Mouse (Mus musculus): ENCODE results near the gene Wwc2. TPM values are rescaled to one million over a fixed set of nuclear protein-coding genes. Genes with fewer than 3 reads are reported as not detected.

Wwc2 gene
- total RNA-seq, 2 experiments from 2014 or later = 26.0 TPM

- intact Hi-C loops (cut with DNase I) = no loop called here
- no peak for DNase-seq (ENCODE audit: low spot score in 2 of 2)
Measured at GRCm38 (mm10) chr8:47878516-47878915, 112.2 kb downstream of the Wwc2 start.

GRCm38 (mm10) chr8:47875865-47876264, 114.9 kb downstream of the Wwc2 start:
- intact Hi-C loops (cut with DNase I) = no loop called here
- no peak for DNase-seq (ENCODE audit: low spot score in 2 of 2)

GRCm38 (mm10) chr8:47874497-47875178, 116.1 kb downstream of the Wwc2 start:
- DNase-seq (ENCODE audit: low spot score in 2 of 2) = no peak
- intact Hi-C loops (cut with DNase I) = loop anchor here (5.0 kb wide), 1 partner anchor 68 kb away; no protein-coding TSS in a partner anchor

- peak; percentile 48 to 61 for DNase-seq (ENCODE audit: low spot score in 2 of 2)
- intact Hi-C loops (cut with DNase I) = loop anchor here (5.0 kb wide), 1 partner anchor 70 kb away; no protein-coding TSS in a partner anchor
Measured at GRCm38 (mm10) chr8:47872361-47873107, 118.2 kb downstream of the Wwc2 start.

GRCm38 (mm10) chr8:47867067-47867466, 123.7 kb downstream of the Wwc2 start:
- DNase-seq (ENCODE audit: low spot score in 2 of 2) = peak; percentile 86 to 89
- intact Hi-C loops (cut with DNase I) = loop anchor here (1.0 kb wide), 1 partner anchor 149 kb away; no protein-coding TSS in a partner anchor

GRCm38 (mm10) chr8:47866568-47866967, 124.2 kb downstream of the Wwc2 start:
- DNase-seq (ENCODE audit: low spot score in 2 of 2) = no peak
- intact Hi-C loops (cut with DNase I) = no loop called here

- intact Hi-C loops (cut with DNase I) = no loop called here
- peak; percentile 47 to 81 for DNase-seq (ENCODE audit: low spot score in 2 of 2)
Measured at GRCm38 (mm10) chr8:47859259-47859658, 131.5 kb downstream of the Wwc2 start.

- intact Hi-C loops (cut with DNase I) = no loop called here
Measured at GRCm38 (mm10) chr8:47853356-47853755, 137.4 kb downstream of the Wwc2 start.

GRCm38 (mm10) chr8:47852737-47853136, 138.0 kb downstream of the Wwc2 start:
- no peak for DNase-seq (ENCODE audit: low spot score in 2 of 2)
- intact Hi-C loops (cut with DNase I) = no loop called here

More at GRCm38 (mm10) chr8:47853356-47853755, 137.4 kb downstream of the Wwc2 start:
- DNase-seq (ENCODE audit: low spot score in 2 of 2) = no peak

GRCm38 (mm10) chr8:47851824-47852502, 138.8 kb downstream of the Wwc2 start:
- intact Hi-C loops (cut with DNase I) = no loop called here
- peak in 1 of 2 experiments; percentile 42 for DNase-seq (ENCODE audit: low spot score in 2 of 2)

GRCm38 (mm10) chr8:47849842-47850241, 140.9 kb downstream of the Wwc2 start:
- DNase-seq (ENCODE audit: low spot score in 2 of 2) = no peak
- intact Hi-C loops (cut with DNase I) = no loop called here

GRCm38 (mm10) chr8:47847931-47848330, 142.8 kb downstream of the Wwc2 start:
- intact Hi-C loops (cut with DNase I) = no loop called here

GRCm38 (mm10) chr8:47847161-47847560, 143.6 kb downstream of the Wwc2 start:
- intact Hi-C loops (cut with DNase I) = no loop called here
- DNase-seq (ENCODE audit: low spot score in 2 of 2) = no peak

More at GRCm38 (mm10) chr8:47847931-47848330, 142.8 kb downstream of the Wwc2 start:
- no peak for DNase-seq (ENCODE audit: low spot score in 2 of 2)

GRCm38 (mm10) chr8:47845956-47846355, 144.8 kb downstream of the Wwc2 start:
- DNase-seq (ENCODE audit: low spot score in 2 of 2) = no peak
- intact Hi-C loops (cut with DNase I) = no loop called here

- intact Hi-C loops (cut with DNase I) = loop anchor here (2.0 kb wide), 1 partner anchor 101 kb away; no protein-coding TSS in a partner anchor
- no peak for DNase-seq (ENCODE audit: low spot score in 2 of 2)
Measured at GRCm38 (mm10) chr8:47843651-47844050, 147.1 kb downstream of the Wwc2 start.

GRCm38 (mm10) chr8:47843063-47843462, 147.7 kb downstream of the Wwc2 start:
- intact Hi-C loops (cut with DNase I) = loop anchor here (2.0 kb wide), 1 partner anchor 100 kb away; no protein-coding TSS in a partner anchor
- peak in 1 of 2 experiments; percentile 33 for DNase-seq (ENCODE audit: low spot score in 2 of 2)

- intact Hi-C loops (cut with DNase I) = no loop called here
Measured at GRCm38 (mm10) chr8:47833944-47834343, 156.8 kb downstream of the Wwc2 start.

GRCm38 (mm10) chr8:47832616-47833015, 158.1 kb downstream of the Wwc2 start:
- intact Hi-C loops (cut with DNase I) = no loop called here
- DNase-seq (ENCODE audit: low spot score in 2 of 2) = no peak

More at GRCm38 (mm10) chr8:47833944-47834343, 156.8 kb downstream of the Wwc2 start:
- DNase-seq (ENCODE audit: low spot score in 2 of 2) = no peak

- no peak for DNase-seq (ENCODE audit: low spot score in 2 of 2)
- intact Hi-C loops (cut with DNase I) = loop anchor here (5.0 kb wide), 1 partner anchor 85 kb away; no protein-coding TSS in a partner anchor
Measured at GRCm38 (mm10) chr8:47826911-47827310, 163.8 kb downstream of the Wwc2 start.

- no peak for DNase-seq (ENCODE audit: low spot score in 2 of 2)
- intact Hi-C loops (cut with DNase I) = loop anchor here (5.0 kb wide), 1 partner anchor 83 kb away; no protein-coding TSS in a partner anchor
Measured at GRCm38 (mm10) chr8:47825596-47825995, 165.1 kb downstream of the Wwc2 start.

All from left cerebral cortex, postnatal 25 days (tissue).